8 mouse cellular contexts compared by ENCODE assay signal in genomic region chr8:72160707-72161697, GRCm38 (mm10). TPM values are rescaled to one million over a fixed set of nuclear protein-coding genes. Genes with fewer than 3 reads are reported as not detected.
DNase-seq lines count a peak whose midpoint lies in the region; ATAC-seq and TF ChIP-seq lines count a peak whose summit lies in the region.

TSS of gene Rab8a (plus strand) at chr8:72161200.

- peaks cover 18% of the 10 kb centered on the region for H3K36me3 ChIP-seq in heart, embryonic 12.5 days
- H3K36me3 ChIP-seq in kidney, postnatal 0 days (ENCODE audit: insufficient read depth, low read length): no peaks in the 10 kb centered on the region
- H3K36me3 ChIP-seq in liver, embryonic 11.5 days (ENCODE audit: control insufficient read depth, insufficient read depth, low read length): peaks cover 10% of the 10 kb centered on the region; the same call in 1 of the 2 replicates
- H3K36me3 ChIP-seq in stomach, embryonic 14.5 days (ENCODE audit: control insufficient read depth, insufficient read depth, low read length): peaks cover 5% of the 10 kb centered on the region

- peak; percentile 91 for ATAC-seq in erythroid progenitor cell, adult 5-6 weeks (replicated peaks; ENCODE audit: low FRiP score, poor library complexity, severe bottlenecking)
- ATAC-seq in heart, embryonic 12.5 days (ENCODE audit: insufficient number of reproducible peaks, low FRiP score): peak; percentile 99
- peak; percentile 99 for ATAC-seq in kidney, postnatal 0 days (replicated peaks; ENCODE audit: low FRiP score, low read depth)
- ATAC-seq in liver, embryonic 11.5 days (replicated peaks; ENCODE audit: low FRiP score): peak; percentile 98
- peak; percentile 99 for ATAC-seq in stomach, embryonic 14.5 days (ENCODE audit: insufficient number of reproducible peaks, insufficient read depth, low FRiP score, low read depth)

- peak; percentile 28; the same call in 1 of the 2 replicates for TF ChIP-seq CTCF in kidney, postnatal 0 days (IDR thresholded peaks at IDR 0.05; ENCODE audit: low read depth)

- H3K9ac ChIP-seq in heart, embryonic 12.5 days: peak within 1 kb of the TSS; percentile 98
- peak within 1 kb of the TSS; percentile 96 for H3K9ac ChIP-seq in kidney, postnatal 0 days (ENCODE audit: low read depth, low read length)
- H3K9ac ChIP-seq in liver, embryonic 11.5 days (ENCODE audit: low read depth, low read length): peak within 1 kb of the TSS; percentile 91
- H3K9ac ChIP-seq in stomach, embryonic 14.5 days (replicated peaks; ENCODE audit: low read depth, low read length): peak within 1 kb of the TSS; percentile 87

- WGBS in heart, embryonic 12.5 days: under 1% methylated on average over 82 of the region's 82 CpGs
- WGBS in kidney, postnatal 0 days: under 1% methylated on average over 82 of the region's 82 CpGs
- WGBS in liver, embryonic 11.5 days: under 1% methylated on average over 79 of the region's 82 CpGs
- WGBS in stomach, embryonic 14.5 days: under 1% methylated on average over 81 of the region's 82 CpGs

- peak within 1 kb of the TSS; percentile 98 for H3K4me3 ChIP-seq in heart, embryonic 12.5 days
- H3K4me3 ChIP-seq in kidney, postnatal 0 days (replicated peaks; ENCODE audit: low read depth, low read length): peak within 1 kb of the TSS; percentile 93
- peak within 1 kb of the TSS; percentile 90 for H3K4me3 ChIP-seq in liver, embryonic 11.5 days (ENCODE audit: low read depth, low read length)
- peak within 1 kb of the TSS; percentile 92 for H3K4me3 ChIP-seq in stomach, embryonic 14.5 days (ENCODE audit: low read depth, low read length)

- peak within 1 kb of the TSS; percentile 80 for H3K27ac ChIP-seq in heart, embryonic 12.5 days (ENCODE audit: poor library complexity, severe bottlenecking)
- H3K27ac ChIP-seq in kidney, postnatal 0 days: peak within 1 kb of the TSS; percentile 84
- peak within 1 kb of the TSS; percentile 83 for H3K27ac ChIP-seq in liver, embryonic 11.5 days (ENCODE audit: low read depth, low read length)
- H3K27ac ChIP-seq in stomach, embryonic 14.5 days (ENCODE audit: low read length): peak within 1 kb of the TSS; percentile 80

- DNase-seq in CD4-positive helper T cell, adult 2 months (ENCODE audit: low read depth, low spot score): peak; percentile 100
- DNase-seq in brain, embryonic 18.5 days (ENCODE audit: low read depth, low spot score): peak; percentile 100
- peak; percentile 100 for DNase-seq in kidney, postnatal 0 days (ENCODE audit: low spot score)
- peak; percentile 100 for DNase-seq in liver, embryonic 11.5 days (ENCODE audit: low spot score)
- peak; percentile 100 for DNase-seq in naive thymus-derived CD4-positive, alpha-beta T cell, adult 2 months (ENCODE audit: low read depth)

- peak within 1 kb of the TSS; percentile 94 for H3K4me2 ChIP-seq in heart, embryonic 12.5 days
- H3K4me2 ChIP-seq in kidney, postnatal 0 days (ENCODE audit: low read length): peak within 1 kb of the TSS; percentile 93
- H3K4me2 ChIP-seq in liver, embryonic 11.5 days: peak within 1 kb of the TSS; percentile 74
- H3K4me2 ChIP-seq in stomach, embryonic 14.5 days (replicated peaks; ENCODE audit: low read depth, low read length): peak within 1 kb of the TSS; percentile 70

- no peaks in the 10 kb centered on the region for H3K9me3 ChIP-seq in heart, embryonic 12.5 days (replicated peaks)
- H3K9me3 ChIP-seq in kidney, postnatal 0 days (replicated peaks; ENCODE audit: low read length): no peaks in the 10 kb centered on the region
- H3K9me3 ChIP-seq in liver, embryonic 11.5 days (ENCODE audit: control insufficient read depth, low read length): no peaks in the 10 kb centered on the region
- no peaks in the 10 kb centered on the region for H3K9me3 ChIP-seq in stomach, embryonic 14.5 days (ENCODE audit: control insufficient read depth, low read depth, low read length)

- peaks cover 15% of the 10 kb centered on the region for H3K4me1 ChIP-seq in heart, embryonic 12.5 days (replicated peaks)
- peaks cover 15% of the 10 kb centered on the region; the same call in 1 of the 2 replicates for H3K4me1 ChIP-seq in kidney, postnatal 0 days (replicated peaks; ENCODE audit: insufficient read depth, low read length)
- H3K4me1 ChIP-seq in liver, embryonic 11.5 days (replicated peaks; ENCODE audit: control insufficient read depth, insufficient read depth, low read length): peaks cover 10% of the 10 kb centered on the region
- peaks cover 16% of the 10 kb centered on the region; the same call in 1 of the 2 replicates for H3K4me1 ChIP-seq in stomach, embryonic 14.5 days (ENCODE audit: control insufficient read depth, insufficient read depth, low read length)

- H3K27me3 ChIP-seq in heart, embryonic 12.5 days (replicated peaks): no peaks in the 10 kb centered on the region
- no peaks in the 10 kb centered on the region for H3K27me3 ChIP-seq in kidney, postnatal 0 days (ENCODE audit: insufficient read depth, low read length)
- no peaks in the 10 kb centered on the region for H3K27me3 ChIP-seq in liver, embryonic 11.5 days (replicated peaks; ENCODE audit: control insufficient read depth, insufficient read depth, low read length)
- no peaks in the 10 kb centered on the region for H3K27me3 ChIP-seq in stomach, embryonic 14.5 days (ENCODE audit: control insufficient read depth, insufficient read depth, low read length)

RNA-seq across cellular contexts. Expression of gene Rab8a, which starts in this region (rescaled TPM):
- total RNA-seq in erythroid progenitor cell, adult 5-6 weeks (2015; ENCODE audit: low replicate concordance): 47.8 and 47.9 TPM in 2 replicates
- total RNA-seq in erythroid progenitor cell, adult 5-6 weeks (2017; ENCODE audit: low replicate concordance): 130 and 194 TPM in 2 replicates
- 72.5 and 77.5 TPM in 2 replicates for polyA plus RNA-seq in heart, embryonic 12.5 days (2016; fragmentation: Nextera tagmentation; extraction: Ambion mirVana)
- 100 and 108 TPM in 2 replicates for polyA plus RNA-seq in kidney, postnatal 0 days (2015; fragmentation: Nextera tagmentation; extraction: Ambion mirVana)
- 90.5 and 92.5 TPM in 2 replicates for polyA plus RNA-seq in liver, embryonic 11.5 days (2014; fragmentation: Nextera tagmentation; extraction: Ambion mirVana)
- polyA plus RNA-seq in stomach, embryonic 14.5 days (2014; fragmentation: Nextera tagmentation; extraction: Ambion mirVana): 81.5 and 86.4 TPM in 2 replicates

Comparison
In these comparisons a context has a peak if more than half of its experiments do, and no peak if none do; other contexts are left out.
1. Peak in every context shown above with its lines: DNase-seq, ATAC-seq, H3K4me3 ChIP-seq and H3K27ac ChIP-seq.